Mouse (Mus musculus): ENCODE data around the gene Tha1. TPM values are rescaled to one million over a fixed set of nuclear protein-coding genes. Genes with fewer than 3 reads are reported as not detected.

Gene Tha1
- polyA plus RNA-seq, 1 experiment from 2014 or later = 3.0 TPM

- H3K9me3 ChIP-seq = no peaks in the 10 kb centered on the region
- H3K36me3 ChIP-seq = no peaks in the 10 kb centered on the region
- H3K4me3 ChIP-seq = no peak overlapping the region
- 78% methylated on average over 6 of the region's 6 CpGs for WGBS
- H3K4me1 ChIP-seq (replicated peaks) = peaks cover 39% of the 10 kb centered on the region
- no peak overlapping the region; the same call in 1 of the 2 replicates for H3K27ac ChIP-seq (replicated peaks)
- peaks cover 11% of the 10 kb centered on the region for H3K27me3 ChIP-seq
- no peak for ATAC-seq (ENCODE audit: low read depth)
- H3K4me2 ChIP-seq = no peak overlapping the region
- no peak overlapping the region for H3K9ac ChIP-seq
Measured at GRCm38 (mm10) chr11:117879676-117880075, 6.4 kb upstream of the Tha1 start.

GRCm38 (mm10) chr11:117878892-117879291, 5.6 kb upstream of the Tha1 start:
- WGBS = 29% methylated on average over 8 of the region's 8 CpGs
- peak overlapping the region; percentile 58; the same call in 1 of the 2 replicates for H3K9ac ChIP-seq
- H3K27me3 ChIP-seq = peaks cover 4% of the 10 kb centered on the region; the same call in 1 of the 2 replicates
- H3K4me3 ChIP-seq = no peak overlapping the region
- H3K4me1 ChIP-seq (replicated peaks) = peaks cover 39% of the 10 kb centered on the region
- peak overlapping the region; percentile 76 for H3K27ac ChIP-seq (replicated peaks)
- peak overlapping the region; percentile 42 for H3K4me2 ChIP-seq
- no peaks in the 10 kb centered on the region for H3K9me3 ChIP-seq
- ATAC-seq (ENCODE audit: low read depth) = no peak
- no peaks in the 10 kb centered on the region for H3K36me3 ChIP-seq

GRCm38 (mm10) chr11:117877917-117878745, 4.8 kb upstream of the Tha1 start:
- Histone ChIP-seq H3K9me3 (no peaks in the 10 kb centered on the region), H3K27me3 (peaks cover 4% of the 10 kb centered on the region; the same call in 1 of the 2 replicates), H3K9ac (peak overlapping the region; percentile 58), H3K4me1 (replicated peaks) (peaks cover 36% of the 10 kb centered on the region), H3K27ac (replicated peaks) (peak overlapping the region; percentile 76), H3K36me3 (no peaks in the 10 kb centered on the region), H3K4me2 (peak overlapping the region; percentile 42), H3K4me3 (no peak overlapping the region)
- WGBS = 22% methylated on average over 13 of the region's 13 CpGs
- ATAC-seq (ENCODE audit: low read depth) = peak; percentile 74

GRCm38 (mm10) chr11:117875681-117876080, 2.4 kb upstream of the Tha1 start:
- Histone ChIP-seq H3K36me3 (no peaks in the 10 kb centered on the region), H3K4me2 (no peak overlapping the region), H3K9me3 (no peaks in the 10 kb centered on the region), H3K9ac (0 out of 2 replicates have a peak overlapping the region, but pooled peaks have one; percentile 5), H3K27me3 (peaks cover 4% of the 10 kb centered on the region; the same call in 1 of the 2 replicates), H3K4me1 (replicated peaks) (peaks cover 35% of the 10 kb centered on the region), H3K27ac (replicated peaks) (no peak overlapping the region), H3K4me3 (no peak overlapping the region)
- no peak for ATAC-seq (ENCODE audit: low read depth)
- 24% methylated on average over 6 of the region's 6 CpGs for WGBS

GRCm38 (mm10) chr11:117874419-117874818, 1.1 kb upstream of the Tha1 start:
- Histone ChIP-seq H3K4me3 (no peak overlapping the region), H3K27me3 (peaks cover 4% of the 10 kb centered on the region; the same call in 1 of the 2 replicates), H3K27ac (replicated peaks) (no peak overlapping the region), H3K9ac (no peak overlapping the region), H3K4me1 (replicated peaks) (peaks cover 37% of the 10 kb centered on the region), H3K4me2 (no peak overlapping the region), H3K9me3 (no peaks in the 10 kb centered on the region), H3K36me3 (no peaks in the 10 kb centered on the region)
- 58% methylated on average over 4 of the region's 4 CpGs for WGBS
- ATAC-seq (ENCODE audit: low read depth) = no peak

- peaks cover 23% of the 10 kb centered on the region for H3K4me1 ChIP-seq (replicated peaks)
- H3K27me3 ChIP-seq = no peaks in the 10 kb centered on the region; the same call in 1 of the 2 replicates
- H3K27ac ChIP-seq (replicated peaks) = no peak overlapping the region
- WGBS = 57% methylated on average over 12 of the region's 12 CpGs
- peak overlapping the region; percentile 81 for H3K9ac ChIP-seq
- H3K9me3 ChIP-seq = no peaks in the 10 kb centered on the region
- H3K4me3 ChIP-seq = no peak overlapping the region
- peak overlapping the region; percentile 97 for H3K4me2 ChIP-seq
- H3K36me3 ChIP-seq = no peaks in the 10 kb centered on the region
- ATAC-seq (ENCODE audit: low read depth) = no peak
Measured at GRCm38 (mm10) chr11:117871911-117872584, 1.2 kb downstream of the Tha1 start.

- Histone ChIP-seq H3K9me3 (no peaks in the 10 kb centered on the region), H3K27ac (replicated peaks) (no peak overlapping the region), H3K27me3 (no peaks in the 10 kb centered on the region), H3K4me3 (no peak overlapping the region), H3K4me2 (no peak overlapping the region), H3K36me3 (no peaks in the 10 kb centered on the region), H3K4me1 (replicated peaks) (peaks cover 28% of the 10 kb centered on the region), H3K9ac (0 out of 2 replicates have a peak overlapping the region, but pooled peaks have one; percentile 81)
- ATAC-seq (ENCODE audit: low read depth) = no peak
- WGBS = 78% methylated on average over 5 of the region's 5 CpGs
Measured at GRCm38 (mm10) chr11:117871376-117871775, 1.9 kb downstream of the Tha1 start.

GRCm38 (mm10) chr11:117870688-117871365, 2.5 kb downstream of the Tha1 start:
- 38% methylated on average over 12 of the region's 12 CpGs for WGBS
- no peaks in the 10 kb centered on the region for H3K36me3 ChIP-seq
- no peaks in the 10 kb centered on the region for H3K9me3 ChIP-seq
- H3K9ac ChIP-seq = 0 out of 2 replicates have a peak overlapping the region, but pooled peaks have one; percentile 17
- H3K4me3 ChIP-seq = no peak overlapping the region
- ATAC-seq (ENCODE audit: low read depth) = no peak
- no peak overlapping the region for H3K4me2 ChIP-seq
- H3K27ac ChIP-seq (replicated peaks) = no peak overlapping the region
- H3K27me3 ChIP-seq = no peaks in the 10 kb centered on the region
- peaks cover 34% of the 10 kb centered on the region for H3K4me1 ChIP-seq (replicated peaks)

GRCm38 (mm10) chr11:117865988-117866387, 7.3 kb downstream of the Tha1 start:
- H3K27me3 ChIP-seq = peaks cover 23% of the 10 kb centered on the region
- no peaks in the 10 kb centered on the region for H3K9me3 ChIP-seq
- H3K4me2 ChIP-seq = no peak overlapping the region
- peak; percentile 41 for ATAC-seq (ENCODE audit: low read depth)
- no peak overlapping the region for H3K4me3 ChIP-seq
- H3K36me3 ChIP-seq = no peaks in the 10 kb centered on the region
- H3K9ac ChIP-seq = peak overlapping the region; percentile 49; the same call in 1 of the 2 replicates
- peaks cover 34% of the 10 kb centered on the region for H3K4me1 ChIP-seq (replicated peaks)
- 16% methylated on average over 6 of the region's 6 CpGs for WGBS
- H3K27ac ChIP-seq (replicated peaks) = peak overlapping the region; percentile 59

GRCm38 (mm10) chr11:117864805-117865204, 8.5 kb downstream of the Tha1 start:
- Histone ChIP-seq H3K9me3 (no peaks in the 10 kb centered on the region), H3K27ac (replicated peaks) (no peak overlapping the region), H3K36me3 (no peaks in the 10 kb centered on the region), H3K4me2 (no peak overlapping the region), H3K4me3 (no peak overlapping the region), H3K9ac (no peak overlapping the region), H3K27me3 (peaks cover 34% of the 10 kb centered on the region), H3K4me1 (replicated peaks) (peaks cover 40% of the 10 kb centered on the region)
- 70% methylated on average over 2 of the region's 2 CpGs for whole genome bisulfite sequencing
- ATAC-seq (ENCODE audit: low read depth) = no peak

- H3K9ac ChIP-seq = no peak overlapping the region
- H3K36me3 ChIP-seq = no peaks in the 10 kb centered on the region
- H3K27ac ChIP-seq (replicated peaks) = no peak overlapping the region
- no peak overlapping the region for H3K4me2 ChIP-seq
- no peak overlapping the region for H3K4me3 ChIP-seq
- no peak for ATAC-seq (ENCODE audit: low read depth)
- peaks cover 41% of the 10 kb centered on the region for H3K27me3 ChIP-seq
- peaks cover 40% of the 10 kb centered on the region for H3K4me1 ChIP-seq (replicated peaks)
- no peaks in the 10 kb centered on the region for H3K9me3 ChIP-seq
- WGBS = 36% methylated on average over 11 of the region's 11 CpGs
Measured at GRCm38 (mm10) chr11:117863174-117863856, 10.0 kb downstream of the Tha1 start.
